Mouse (Mus musculus): ENCODE measurements around the gene Caprin2.
"Not testable (repeated sequence)": the region's sequence is repeated elsewhere in the genome, so short reads cannot be mapped to it uniquely, and the experiment has no call there.

- not testable (repeated sequence) for TF ChIP-seq POLR2A (IDR thresholded peaks at IDR 0.05; ENCODE audit: insufficient read length, low read depth); E2F4 (IDR thresholded peaks at IDR 0.05; ENCODE audit: insufficient read depth); CEBPB (IDR thresholded peaks at IDR 0.05; ENCODE audit: insufficient read depth, poor library complexity, severe bottlenecking); TCF3 (IDR thresholded peaks at IDR 0.05; ENCODE audit: insufficient read length, low read depth); USF1 (IDR thresholded peaks at IDR 0.05; ENCODE audit: low read depth); MYOD1 (IDR thresholded peaks at IDR 0.05; ENCODE audit: control insufficient read depth in 1 of 3, insufficient read length in 2 of 3, low read depth in 2 of 3); MYOG (IDR thresholded peaks at IDR 0.05; ENCODE audit: control insufficient read depth in 1 of 3, insufficient read depth in 1 of 3, insufficient read length in 2 of 3, low read depth in 2 of 3); MAX (IDR thresholded peaks at IDR 0.05; ENCODE audit: low read depth); TCF12 (IDR thresholded peaks at IDR 0.05; ENCODE audit: insufficient read depth, poor library complexity, severe bottlenecking); POLR2AphosphoS2 (IDR thresholded peaks at IDR 0.05; ENCODE audit: insufficient read length, low read depth); SRF (IDR thresholded peaks at IDR 0.05; ENCODE audit: control insufficient read depth, insufficient read length, low read depth)
Observed at GRCm38 (mm10) chr6:148911906-148912305, 15.9 kb upstream of the Caprin2 start.
